Mouse (Mus musculus) forebrain, postnatal 0 days (tissue): ENCODE results near the gene Iqck. TPM values are rescaled to one million over a fixed set of nuclear protein-coding genes. Genes with fewer than 3 reads are reported as not detected.

Experiments
- ATAC-seq: fragments of 200-750 bp; cut with Nextera tagmentation; 2 replicates; pipeline ENCODE4 v1.8.0; 2017; ENCODE audit warnings: mild to moderate bottlenecking, moderate library complexity
- DNase-seq: peaks from one replicate; pipeline ENCODE4 v3.0.0-alpha.2; 2015
- H3K27ac ChIP-seq: fragments of 300-500 bp; sonication (generic); 2 replicates; pipeline ENCODE4 v1.5.1; 2014; ENCODE audit warnings: low read depth, mild to moderate bottlenecking, antibody characterized with exemption, low read length, moderate library complexity, mixed read lengths
- H3K27me3 ChIP-seq: fragments of 300-500 bp; sonication (generic); 2 replicates; pipeline ENCODE4 v1.6.1; 2014; ENCODE audit warnings: mild to moderate bottlenecking, low read length, mixed read lengths; ENCODE audit not compliant: insufficient read depth
- H3K36me3 ChIP-seq: fragments of 300-500 bp; sonication (generic); 2 replicates; pipeline ENCODE4 v1.6.1; 2014; ENCODE audit warnings: mild to moderate bottlenecking, moderate library complexity; ENCODE audit not compliant: insufficient read depth
- H3K4me1 ChIP-seq: fragments of 300-500 bp; sonication (generic); 2 replicates; pipeline ENCODE4 v1.6.1; 2014; ENCODE audit warnings: antibody characterized with exemption; ENCODE audit not compliant: insufficient read depth
- H3K4me2 ChIP-seq: fragments of 300-500 bp; sonication (generic); 2 replicates; pipeline ENCODE4 v1.6.1; 2014; ENCODE audit warnings: low read depth, mild to moderate bottlenecking, moderate library complexity
- H3K4me3 ChIP-seq: fragments of 300-500 bp; sonication (generic); 2 replicates; pipeline ENCODE4 v1.5.1; 2014; ENCODE audit warnings: low read depth, low read length, mixed read lengths
- H3K9ac ChIP-seq: fragments of 300-500 bp; sonication (generic); 2 replicates; pipeline ENCODE4 v1.6.1; 2014; ENCODE audit warnings: mild to moderate bottlenecking
- H3K9me3 ChIP-seq: fragments of 300-500 bp; sonication (generic); 2 replicates; pipeline ENCODE4 v1.6.1; 2016; ENCODE audit warnings: low read length
- CTCF ChIP-seq: sonication (generic); IDR thresholded peaks from 2 replicates; pipeline ENCODE4 v1.5.1; 2016; ENCODE audit warnings: antibody characterized with exemption, control low read depth, low read depth
- WGBS: fragments of 180-500 bp; shearing (Covaris S2); extraction: QIAGEN DNeasy Blood & Tissue Kit; methylation state at CpG from one replicate; pipeline ENCODE4 v1.1.7; 2014; 5-methylcytosine and 5-hydroxymethylcytosine counted together
- polyA plus RNA-seq: library from polyadenylated mRNA; unstranded; fragments of >200 nt; fragmentation: Nextera tagmentation; extraction: Ambion mirVana; gene quantifications from 2 replicates; pipeline ENCODE4 v1.2.1, GENCODE M21; 2015
- total RNA-seq: library from RNA; depleted of rRNA; stranded (reverse); fragments of >200 nt; gene quantifications from 2 replicates; pipeline ENCODE4 v1.2.3, GENCODE M21; 2014

Gene Iqck
- total and polyA plus RNA-seq, 2 experiments from 2014 or later: 6.2 to 7.1 TPM

GRCm38 (mm10) chr7:118841030-118841745 is 14.4 kb upstream of the Iqck start:
- Histone ChIP-seq H3K4me1 (no peaks in the 10 kb centered on the region), H3K4me2 (no peak overlapping the region), H3K27ac (no peak overlapping the region), H3K27me3 (no peaks in the 10 kb centered on the region), H3K4me3 (no peak overlapping the region), H3K9me3 (no peaks in the 10 kb centered on the region), H3K36me3 (peaks cover 95% of the 10 kb centered on the region), H3K9ac (no peak overlapping the region)
- DNase-seq (peak; percentile 44), ATAC-seq (0 out of 2 replicates have a peak, but pooled peaks have one; percentile 21)
- no peak for TF ChIP-seq CTCF
- WGBS: 40% methylated on average over 8 of the region's 8 CpGs

DNA sequence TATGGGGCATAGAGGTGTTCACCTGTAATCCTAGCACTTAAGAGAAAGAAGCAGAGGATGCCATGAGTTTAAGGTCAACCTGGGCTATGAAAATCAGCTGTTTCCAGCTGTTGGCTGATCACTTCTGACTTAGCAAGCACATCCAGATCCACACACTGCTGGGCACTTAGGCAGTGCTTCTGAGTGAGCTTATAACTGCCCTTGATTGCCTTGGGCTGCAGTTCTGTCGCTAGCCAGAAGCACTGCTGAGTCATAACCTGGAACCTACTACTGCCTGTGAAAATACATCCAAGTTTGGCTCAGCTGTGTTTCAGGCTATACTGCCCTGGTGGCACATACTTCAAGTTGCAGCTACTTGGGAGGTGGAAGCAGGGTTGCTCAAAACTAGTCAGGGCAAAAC is 13.8 kb upstream of the Iqck start:
- DNase-seq (no peak), ATAC-seq (peak; percentile 47; the same call in 1 of the 2 replicates)
- WGBS: 38% methylated on average over 1 of the region's 1 CpGs

DNA sequence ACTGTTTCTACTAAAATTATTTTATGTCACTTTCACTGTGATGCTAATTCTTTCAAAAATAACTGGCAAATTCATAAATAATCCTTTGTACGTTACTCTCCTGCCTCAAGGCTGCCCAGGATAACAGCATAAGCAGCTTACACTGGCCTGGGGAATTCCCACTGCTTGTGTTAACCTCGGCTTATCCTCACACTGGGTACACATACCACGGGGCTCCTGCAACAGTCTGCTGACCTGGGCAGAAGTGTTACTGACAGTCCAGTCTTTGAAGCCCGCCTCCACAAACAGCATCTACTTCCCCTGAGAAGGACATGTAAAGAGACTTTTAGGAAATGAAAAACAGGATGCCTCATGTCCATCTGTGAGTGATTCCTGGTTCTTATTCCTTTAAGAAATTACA is 12.6 kb upstream of the Iqck start:
- Histone ChIP-seq H3K27me3 (no peaks in the 10 kb centered on the region), H3K27ac (no peak overlapping the region), H3K36me3 (peaks cover 89% of the 10 kb centered on the region), H3K9me3 (no peaks in the 10 kb centered on the region), H3K9ac (no peak overlapping the region), H3K4me2 (no peak overlapping the region), H3K4me1 (no peaks in the 10 kb centered on the region), H3K4me3 (no peak overlapping the region)
- ATAC-seq: no peak
- no peak for DNase-seq
- no peak for TF ChIP-seq CTCF
- 79% methylated on average over 4 of the region's 4 CpGs for WGBS

More for the DNA sequence above, 13.8 kb upstream of the Iqck start:
- no peaks in the 10 kb centered on the region for H3K27me3 ChIP-seq
- no peaks in the 10 kb centered on the region for H3K4me1 ChIP-seq
- TF ChIP-seq CTCF: peak; percentile 32; the same call in 1 of the 2 replicates
- H3K9me3 ChIP-seq: no peaks in the 10 kb centered on the region
- no peak overlapping the region for H3K27ac ChIP-seq
- peaks cover 94% of the 10 kb centered on the region for H3K36me3 ChIP-seq
- no peak overlapping the region for H3K4me3 ChIP-seq
- H3K9ac ChIP-seq: no peak overlapping the region
- H3K4me2 ChIP-seq: no peak overlapping the region

- no peak for TF ChIP-seq CTCF
- H3K9me3 ChIP-seq: no peaks in the 10 kb centered on the region
- no peak for DNase-seq
- H3K9ac ChIP-seq: no peak overlapping the region
- WGBS: 84% methylated on average over 5 of the region's 5 CpGs
- H3K27me3 ChIP-seq: no peaks in the 10 kb centered on the region
- no peak overlapping the region for H3K4me3 ChIP-seq
- no peak for ATAC-seq
- no peak overlapping the region for H3K4me2 ChIP-seq
- H3K27ac ChIP-seq: no peak overlapping the region
- H3K4me1 ChIP-seq: no peaks in the 10 kb centered on the region
- H3K36me3 ChIP-seq: peaks cover 90% of the 10 kb centered on the region
These were observed 10.4 kb upstream of the Iqck start for GRCm38 (mm10) chr7:118845141-118845540.

DNA sequence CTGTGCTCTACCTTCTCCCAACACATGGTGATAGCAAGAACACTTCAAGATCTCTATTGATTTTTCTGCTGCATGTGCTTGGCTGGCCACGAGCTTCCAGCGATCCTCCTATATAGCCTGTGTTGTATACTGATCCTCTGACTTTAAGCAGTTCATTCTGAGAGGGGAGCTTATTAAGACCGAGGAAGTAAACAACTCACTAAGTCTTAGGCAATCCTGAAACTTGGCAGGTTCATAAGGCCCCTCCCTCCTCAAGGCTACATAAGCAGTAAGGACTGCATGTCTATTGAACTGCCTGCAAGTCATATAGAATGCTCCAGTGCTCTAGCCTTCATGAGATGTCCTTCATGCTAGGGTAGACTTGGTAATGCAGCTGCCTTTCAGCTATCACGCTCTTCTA is 9.2 kb upstream of the Iqck start:
- Histone ChIP-seq H3K27me3 (no peaks in the 10 kb centered on the region), H3K36me3 (peaks cover 89% of the 10 kb centered on the region)

DNA sequence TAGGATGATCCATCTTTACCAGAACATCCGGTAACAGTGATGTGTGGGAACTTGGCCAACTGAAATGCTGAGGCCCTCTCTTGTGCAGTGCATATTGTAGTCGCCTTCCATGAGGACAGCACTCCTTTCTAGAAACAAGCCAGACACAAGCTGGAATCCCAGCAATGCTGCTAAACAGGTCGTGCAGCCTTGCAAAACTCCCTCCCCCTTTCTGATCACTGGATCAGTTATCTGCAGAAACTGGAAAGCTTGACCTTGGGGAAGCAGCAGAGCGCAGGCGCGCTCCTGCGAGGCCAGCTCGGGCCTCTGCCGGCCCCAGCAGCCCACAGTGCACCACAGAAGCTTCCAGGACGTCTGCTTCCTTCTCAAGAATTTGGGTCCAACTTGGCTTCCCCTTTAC is 6.8 kb upstream of the Iqck start:
- no peak overlapping the region for H3K9ac ChIP-seq
- H3K4me3 ChIP-seq: no peak overlapping the region
- no peak for TF ChIP-seq CTCF
- H3K27ac ChIP-seq: no peak overlapping the region
- DNase-seq (no peak), ATAC-seq (no peak)
- peaks cover 76% of the 10 kb centered on the region for H3K36me3 ChIP-seq
- WGBS: 87% methylated on average over 10 of the region's 10 CpGs
- 0 out of 2 replicates have a peak, but pooled peaks cover under 1% of the 10 kb centered on the region for H3K4me1 ChIP-seq
- no peaks in the 10 kb centered on the region for H3K9me3 ChIP-seq
- H3K27me3 ChIP-seq: no peaks in the 10 kb centered on the region
- H3K4me2 ChIP-seq: no peak overlapping the region

More for the DNA sequence above, 9.2 kb upstream of the Iqck start:
- no peak overlapping the region for H3K4me2 ChIP-seq
- H3K9ac ChIP-seq: no peak overlapping the region
- WGBS: 93% methylated on average over 4 of the region's 4 CpGs
- no peaks in the 10 kb centered on the region for H3K9me3 ChIP-seq
- no peak for TF ChIP-seq CTCF
- H3K27ac ChIP-seq: no peak overlapping the region
- H3K4me3 ChIP-seq: no peak overlapping the region
- DNase-seq (no peak), ATAC-seq (no peak)
- no peaks in the 10 kb centered on the region for H3K4me1 ChIP-seq

- TF ChIP-seq CTCF: no peak
- peaks cover 67% of the 10 kb centered on the region for H3K36me3 ChIP-seq
- 91% methylated on average over 5 of the region's 5 CpGs for WGBS
These were observed 5.9 kb upstream of the Iqck start for GRCm38 (mm10) chr7:118849543-118850250.

More at GRCm38 (mm10) chr7:118849543-118850250, 5.9 kb upstream of the Iqck start:
- Histone ChIP-seq H3K9me3 (no peaks in the 10 kb centered on the region), H3K27me3 (no peaks in the 10 kb centered on the region), H3K4me3 (no peak overlapping the region), H3K4me2 (no peak overlapping the region), H3K4me1 (peaks cover 10% of the 10 kb centered on the region), H3K9ac (no peak overlapping the region), H3K27ac (no peak overlapping the region)
- no peak for DNase-seq
- ATAC-seq: no peak
